Mouse (Mus musculus) spleen, adult 2 months (tissue): ENCODE measurements around the gene Atxn1. TPM values are rescaled to one million over a fixed set of nuclear protein-coding genes. Genes with fewer than 3 reads are reported as not detected.

Experiments used
- DNase-seq, 2 experiments: peaks; one replicate each; pipeline versions ENCODE4 v3.0.0 to v3.0.0-alpha.2; 2012 to 2021; ENCODE audit warnings: low spot score in 2 of 2, low read depth in 1 of 2
- H3K27ac ChIP-seq: fragments of 200-500 bp; 2 replicates; pipeline ENCODE4 v1.5.1; 2012; ENCODE audit warnings: low read length, inconsistent platforms; ENCODE audit not compliant: insufficient read depth
- H3K27me3 ChIP-seq: fragments of 200-500 bp; 2 replicates; pipeline ENCODE4 v1.6.1; 2012; ENCODE audit warnings: mild to moderate bottlenecking, moderate library complexity, low read length, inconsistent platforms; ENCODE audit not compliant: control insufficient read depth, insufficient read depth
- H3K36me3 ChIP-seq: fragments of 200-500 bp; 2 replicates; pipeline ENCODE4 v1.6.1; 2012; ENCODE audit warnings: mild to moderate bottlenecking, low read length, inconsistent platforms; ENCODE audit not compliant: control insufficient read depth, insufficient read depth
- H3K4me1 ChIP-seq: fragments of 200-500 bp; 2 replicates; pipeline ENCODE4 v1.6.1; 2011; ENCODE audit warnings: inconsistent platforms; ENCODE audit not compliant: control insufficient read depth, insufficient read depth, insufficient read length
- H3K4me3 ChIP-seq: fragments of 200-500 bp; 2 replicates; pipeline ENCODE4 v1.5.1; 2011; ENCODE audit warnings: mild to moderate bottlenecking, inconsistent platforms; ENCODE audit not compliant: insufficient read depth, insufficient read length; ENCODE audit errors: extremely low read depth
- CTCF ChIP-seq: fragments of 200-500 bp; IDR thresholded peaks from 2 replicates; pipeline ENCODE4 v1.5.1; 2011; ENCODE audit warnings: mild to moderate bottlenecking, inconsistent platforms; ENCODE audit not compliant: insufficient read depth, insufficient read length, insufficient replicate concordance; ENCODE audit errors: extremely low read depth
- POLR2A ChIP-seq: fragments of 200-500 bp; IDR thresholded peaks from 2 replicates; pipeline ENCODE4 v1.6.1; 2011; ENCODE audit warnings: low read depth, low read length, inconsistent platforms
- WGBS: fragments of 180-500 bp; shearing (Covaris S2); methylation state at CpG from one replicate; pipeline ENCODE4 v1.1.7; 2018; 5-methylcytosine and 5-hydroxymethylcytosine counted together
- polyA plus RNA-seq: library from polyadenylated mRNA; depleted of rRNA; stranded (reverse); fragments of >200 nt; gene quantifications from 2 replicates; pipeline ENCODE4 v1.2.3, GENCODE M21; 2012

Gene Atxn1
- polyA plus RNA-seq, 1 experiment = 10.6 TPM

- no peaks in the 10 kb centered on the region for H3K4me1 ChIP-seq
- TF ChIP-seq POLR2A (no peak), CTCF (no peak)
- H3K27me3 ChIP-seq = no peaks in the 10 kb centered on the region
- peaks cover 2% of the 10 kb centered on the region; the same call in 1 of the 2 replicates for H3K36me3 ChIP-seq
- 89% methylated on average over 9 of the region's 9 CpGs for WGBS
- no peak overlapping the region for H3K4me3 ChIP-seq
- H3K27ac ChIP-seq = no peak overlapping the region
- DNase-seq = no peak
Measured at GRCm38 (mm10) chr13:45562011-45562410, 402.8 kb downstream of the Atxn1 start.

GRCm38 (mm10) chr13:45560543-45560942 is 404.3 kb downstream of the Atxn1 start:
- H3K4me3 ChIP-seq = no peak overlapping the region
- no peak for DNase-seq
- H3K36me3 ChIP-seq = no peaks in the 10 kb centered on the region
- 80% methylated on average over 7 of the region's 7 CpGs for WGBS
- no peaks in the 10 kb centered on the region for H3K27me3 ChIP-seq
- H3K4me1 ChIP-seq = no peaks in the 10 kb centered on the region
- TF ChIP-seq CTCF (peak; percentile 4; the same call in 1 of the 2 replicates), POLR2A (no peak)
- H3K27ac ChIP-seq = no peak overlapping the region

- TF ChIP-seq CTCF (no peak), POLR2A (no peak)
- no peak for DNase-seq
- Histone ChIP-seq H3K36me3 (no peaks in the 10 kb centered on the region), H3K4me1 (no peaks in the 10 kb centered on the region), H3K4me3 (no peak overlapping the region), H3K27me3 (no peaks in the 10 kb centered on the region), H3K27ac (no peak overlapping the region)
- WGBS = 93% methylated on average over 3 of the region's 3 CpGs
Measured at GRCm38 (mm10) chr13:45559258-45559657, 405.6 kb downstream of the Atxn1 start.

- Histone ChIP-seq H3K4me1 (no peaks in the 10 kb centered on the region), H3K36me3 (no peaks in the 10 kb centered on the region), H3K27ac (no peak overlapping the region), H3K27me3 (no peaks in the 10 kb centered on the region), H3K4me3 (no peak overlapping the region)
- 88% methylated on average over 4 of the region's 4 CpGs for WGBS
- DNase-seq = no peak
- no peak for TF ChIP-seq POLR2A
- no peak for TF ChIP-seq CTCF
Measured at GRCm38 (mm10) chr13:45558367-45558766, 406.4 kb downstream of the Atxn1 start.

- 94% methylated on average over 7 of the region's 7 CpGs for WGBS
Measured at GRCm38 (mm10) chr13:45553674-45554073, 411.1 kb downstream of the Atxn1 start.

GRCm38 (mm10) chr13:45547549-45547948 is 417.3 kb downstream of the Atxn1 start:
- Histone ChIP-seq H3K4me1 (no peaks in the 10 kb centered on the region), H3K4me3 (no peak overlapping the region), H3K27ac (no peak overlapping the region), H3K36me3 (no peaks in the 10 kb centered on the region), H3K27me3 (no peaks in the 10 kb centered on the region)
- 83% methylated on average over 5 of the region's 5 CpGs for WGBS
- no peak for TF ChIP-seq CTCF
- no peak for TF ChIP-seq POLR2A
- no peak for DNase-seq

More at GRCm38 (mm10) chr13:45553674-45554073, 411.1 kb downstream of the Atxn1 start:
- H3K27me3 ChIP-seq = no peaks in the 10 kb centered on the region
- DNase-seq = no peak
- no peaks in the 10 kb centered on the region for H3K4me1 ChIP-seq
- H3K4me3 ChIP-seq = no peak overlapping the region
- H3K36me3 ChIP-seq = no peaks in the 10 kb centered on the region
- H3K27ac ChIP-seq = no peak overlapping the region
- TF ChIP-seq CTCF = no peak
- no peak for TF ChIP-seq POLR2A

GRCm38 (mm10) chr13:45546946-45547345 is 417.9 kb downstream of the Atxn1 start:
- WGBS = 85% methylated on average over 4 of the region's 4 CpGs
- Histone ChIP-seq H3K27ac (no peak overlapping the region), H3K27me3 (no peaks in the 10 kb centered on the region), H3K4me3 (no peak overlapping the region), H3K36me3 (no peaks in the 10 kb centered on the region), H3K4me1 (no peaks in the 10 kb centered on the region)
- no peak for DNase-seq
- TF ChIP-seq CTCF (no peak), POLR2A (no peak)
